Mouse (Mus musculus) midbrain, embryonic 12.5 days (tissue): ENCODE measurements around the gene Fscn2. TPM values are rescaled to one million over a fixed set of nuclear protein-coding genes. Genes with fewer than 3 reads are reported as not detected.

Experiments
- ATAC-seq: fragments of 200-750 bp; cut with Nextera tagmentation; 2 replicates; pipeline ENCODE4 v1.8.0; 2017; ENCODE audit warnings: low read depth, moderate TSS enrichment, moderate library complexity; ENCODE audit not compliant: low FRiP score
- H3K27ac ChIP-seq: fragments of 300-500 bp; sonication (generic); replicated peaks from 2 replicates; pipeline ENCODE4 v1.5.1; 2016; ENCODE audit warnings: mild to moderate bottlenecking
- H3K27me3 ChIP-seq: fragments of 300-500 bp; sonication (generic); 2 replicates; pipeline ENCODE4 v1.6.1; 2016; ENCODE audit warnings: mild to moderate bottlenecking
- H3K36me3 ChIP-seq: fragments of 300-500 bp; sonication (generic); 2 replicates; pipeline ENCODE4 v1.6.1; 2016
- H3K4me1 ChIP-seq: fragments of 300-500 bp; sonication (generic); 2 replicates; pipeline ENCODE4 v1.6.1; 2016
- H3K4me2 ChIP-seq: fragments of 300-500 bp; sonication (generic); replicated peaks from 2 replicates; pipeline ENCODE4 v1.6.1; 2016; ENCODE audit warnings: mild to moderate bottlenecking, moderate library complexity
- H3K4me3 ChIP-seq: fragments of 300-500 bp; sonication (generic); 2 replicates; pipeline ENCODE4 v1.5.1; 2016; ENCODE audit warnings: mild to moderate bottlenecking
- H3K9ac ChIP-seq: fragments of 300-500 bp; sonication (generic); replicated peaks from 2 replicates; pipeline ENCODE4 v1.6.1; 2016; ENCODE audit warnings: mild to moderate bottlenecking, moderate library complexity
- H3K9me3 ChIP-seq: fragments of 300-500 bp; sonication (generic); 2 replicates; pipeline ENCODE4 v1.6.1; 2016; ENCODE audit warnings: mild to moderate bottlenecking
- WGBS: fragments of 180-500 bp; shearing (Covaris S2); methylation state at CpG from one replicate; pipeline ENCODE4 v1.1.7; 2016; 5-methylcytosine and 5-hydroxymethylcytosine counted together
- polyA plus RNA-seq: library from polyadenylated mRNA; unstranded; fragments of >200 nt; fragmentation: Nextera tagmentation; extraction: Ambion mirVana; gene quantifications from 2 replicates; pipeline ENCODE4 v1.2.1, GENCODE M21; 2016

Gene Fscn2
- polyA plus RNA-seq, 1 experiment from 2014 or later, result 1.4 TPM

DNA sequence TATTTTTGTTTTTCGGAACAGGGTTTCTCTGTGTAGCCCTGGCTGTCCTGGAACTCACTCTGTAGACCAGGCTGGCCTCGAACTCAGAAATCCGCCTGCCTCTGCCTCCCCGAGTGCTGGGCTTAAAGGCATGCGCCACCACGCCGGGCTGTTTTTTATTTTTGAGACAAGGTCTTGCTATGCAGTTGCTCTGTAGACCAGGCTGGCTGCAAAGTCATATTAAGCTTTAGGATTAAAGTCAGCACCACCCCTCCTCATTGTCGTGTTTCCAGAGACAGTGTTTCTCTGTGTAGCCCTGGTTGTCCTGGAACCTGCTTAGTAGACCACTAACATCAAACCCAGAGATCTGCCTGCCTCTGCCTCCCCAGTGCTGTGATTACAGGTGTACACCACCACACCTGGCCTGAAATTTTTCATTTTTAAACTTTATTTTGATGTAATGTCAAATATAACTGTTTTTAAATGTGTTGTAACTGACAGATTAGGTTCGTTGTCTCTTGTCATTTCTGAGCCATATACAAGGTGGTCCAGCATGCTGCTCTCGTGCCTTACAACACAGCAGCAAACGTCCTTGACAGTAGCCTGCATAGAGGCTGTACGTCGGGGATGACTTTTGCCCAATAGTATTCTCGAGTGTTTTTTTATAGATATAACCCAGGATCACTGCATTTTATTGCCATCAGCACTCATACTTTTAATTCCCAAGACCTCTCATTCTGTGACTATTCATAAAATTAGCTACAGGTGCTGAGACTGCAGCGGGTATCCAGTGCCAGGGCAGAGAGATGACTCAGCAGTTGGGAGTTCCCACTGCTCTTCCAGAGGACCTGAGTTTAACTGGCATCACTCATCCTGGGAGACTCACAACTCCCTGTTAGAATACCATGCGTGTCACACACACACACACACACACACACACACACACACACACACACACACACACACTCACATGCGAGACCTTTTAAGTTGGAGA, 6.7 kb upstream of the Fscn2 start:
- Histone ChIP-seq H3K27ac (no peak overlapping the region), H3K4me3 (no peak overlapping the region), H3K36me3 (no peaks in the 10 kb centered on the region), H3K4me2 (no peak overlapping the region), H3K9ac (no peak overlapping the region), H3K9me3 (no peaks in the 10 kb centered on the region), H3K4me1 (peaks cover 54% of the 10 kb centered on the region), H3K27me3 (peaks cover 11% of the 10 kb centered on the region; the same call in 1 of the 2 replicates)
- WGBS, result 91% methylated on average over 17 of the region's 17 CpGs
- ATAC-seq, result no peak

- Histone ChIP-seq H3K4me2 (no peak overlapping the region), H3K27me3 (peaks cover 11% of the 10 kb centered on the region; the same call in 1 of the 2 replicates), H3K36me3 (no peaks in the 10 kb centered on the region), H3K27ac (no peak overlapping the region), H3K4me1 (peaks cover 45% of the 10 kb centered on the region), H3K4me3 (no peak overlapping the region), H3K9ac (no peak overlapping the region), H3K9me3 (no peaks in the 10 kb centered on the region)
- 85% methylated on average over 5 of the region's 5 CpGs for WGBS
- ATAC-seq, result no peak
These were observed 5.9 kb upstream of the Fscn2 start for GRCm38 (mm10) chr11:120355277-120356039.

DNA sequence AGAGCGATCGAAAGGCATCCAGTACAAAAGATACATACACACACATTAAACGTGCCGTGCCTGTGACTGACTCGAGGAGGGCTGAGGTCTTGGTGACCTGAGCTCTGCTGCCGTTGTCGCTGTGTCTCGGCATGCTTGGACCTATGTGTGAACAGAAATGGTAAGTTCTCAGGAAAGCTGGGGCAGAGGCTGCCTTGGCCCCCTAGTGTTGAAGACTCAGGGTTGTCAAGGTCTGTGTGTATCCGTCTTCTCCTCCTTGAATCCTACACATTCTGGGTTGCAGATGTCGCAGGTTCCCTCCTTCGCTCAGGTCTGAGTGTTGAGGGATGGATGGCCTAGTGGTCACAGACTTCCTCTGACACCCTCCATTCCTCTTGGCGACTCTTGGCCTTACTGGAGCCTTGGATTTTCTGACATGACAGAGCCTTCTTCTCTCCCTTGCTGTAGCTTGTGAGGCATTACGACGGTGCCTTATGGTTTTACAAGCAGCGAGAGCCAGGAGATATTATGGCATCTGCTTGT, 5.0 kb upstream of the Fscn2 start:
- no peak for ATAC-seq

DNA sequence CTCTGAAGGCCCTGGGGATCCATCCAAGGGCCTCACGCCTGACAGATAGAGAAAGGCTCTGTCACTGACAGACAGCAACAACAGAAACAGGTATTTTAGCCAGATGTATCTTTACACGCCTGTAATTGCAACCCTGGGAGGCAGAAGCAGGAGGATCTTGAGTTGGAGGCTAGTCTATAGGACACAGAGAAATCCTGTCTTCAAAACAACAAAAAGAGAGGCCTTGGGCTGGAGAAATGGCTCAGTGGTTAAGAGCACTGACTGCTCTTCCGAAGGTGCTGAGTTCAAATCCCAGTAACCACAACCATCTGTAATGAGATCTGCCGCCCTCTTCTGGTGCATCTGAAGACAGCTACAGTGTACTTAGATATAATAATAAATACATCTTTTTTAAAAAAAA, 4.4 kb upstream of the Fscn2 start:
- no peak overlapping the region for H3K4me2 ChIP-seq
- H3K9me3 ChIP-seq, result no peaks in the 10 kb centered on the region
- peak overlapping the region; percentile 90; the same call in 1 of the 2 replicates for H3K27ac ChIP-seq
- H3K9ac ChIP-seq, result no peak overlapping the region
- H3K27me3 ChIP-seq, result peaks cover 8% of the 10 kb centered on the region; the same call in 1 of the 2 replicates
- peaks cover 39% of the 10 kb centered on the region for H3K4me1 ChIP-seq
- ATAC-seq, result no peak
- H3K4me3 ChIP-seq, result no peak overlapping the region
- H3K36me3 ChIP-seq, result no peaks in the 10 kb centered on the region
- WGBS, result 88% methylated on average over 4 of the region's 4 CpGs

More for the DNA sequence above, 5.0 kb upstream of the Fscn2 start:
- Histone ChIP-seq H3K9me3 (no peaks in the 10 kb centered on the region), H3K9ac (no peak overlapping the region), H3K4me2 (no peak overlapping the region), H3K27me3 (peaks cover 11% of the 10 kb centered on the region; the same call in 1 of the 2 replicates), H3K4me1 (peaks cover 39% of the 10 kb centered on the region), H3K27ac (no peak overlapping the region), H3K4me3 (no peak overlapping the region), H3K36me3 (no peaks in the 10 kb centered on the region)
- 90% methylated on average over 15 of the region's 15 CpGs for WGBS

- peak overlapping the region; percentile 90 for H3K27ac ChIP-seq
- peak; percentile 73 for ATAC-seq
- peak overlapping the region; percentile 24 for H3K4me2 ChIP-seq
- H3K4me1 ChIP-seq, result peaks cover 34% of the 10 kb centered on the region
- no peaks in the 10 kb centered on the region for H3K36me3 ChIP-seq
- H3K9ac ChIP-seq, result peak overlapping the region; percentile 24; the same call in 1 of the 2 replicates
- H3K27me3 ChIP-seq, result peaks cover 5% of the 10 kb centered on the region; the same call in 1 of the 2 replicates
- 10% methylated on average over 10 of the region's 10 CpGs for WGBS
- no peak overlapping the region for H3K4me3 ChIP-seq
- H3K9me3 ChIP-seq, result no peaks in the 10 kb centered on the region
These were observed 3.4 kb upstream of the Fscn2 start for GRCm38 (mm10) chr11:120357791-120358401.

DNA sequence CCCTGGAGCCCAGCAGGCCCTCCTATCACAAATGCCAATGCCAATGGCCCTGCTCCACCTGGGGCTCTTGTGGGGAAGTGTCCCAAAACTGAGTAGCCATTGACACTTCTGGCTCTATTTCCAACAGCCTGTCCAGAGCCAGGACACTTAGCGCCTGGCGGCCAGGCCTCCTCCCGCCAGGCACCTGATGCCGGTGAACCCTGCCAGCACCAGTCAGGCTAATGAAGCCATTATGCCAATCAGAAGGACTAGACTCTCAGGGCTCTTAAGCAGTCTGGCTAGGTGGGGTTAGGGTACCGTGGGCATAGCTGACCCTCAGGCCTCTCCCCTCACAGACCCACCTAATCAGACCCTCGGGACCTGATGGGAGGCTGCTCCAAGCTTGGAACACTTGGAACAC, 1.9 kb upstream of the Fscn2 start:
- ATAC-seq, result no peak
- peaks cover 25% of the 10 kb centered on the region for H3K4me1 ChIP-seq

GRCm38 (mm10) chr11:120360062-120360461, 1.3 kb upstream of the Fscn2 start:
- H3K27ac ChIP-seq, result no peak overlapping the region

More for the DNA sequence above, 1.9 kb upstream of the Fscn2 start:
- Histone ChIP-seq H3K4me2 (no peak overlapping the region), H3K4me3 (no peak overlapping the region), H3K27ac (no peak overlapping the region; the same call in 1 of the 2 replicates), H3K9me3 (no peaks in the 10 kb centered on the region), H3K27me3 (no peaks in the 10 kb centered on the region; the same call in 1 of the 2 replicates), H3K9ac (no peak overlapping the region), H3K36me3 (no peaks in the 10 kb centered on the region)
- WGBS, result 85% methylated on average over 6 of the region's 6 CpGs

DNA sequence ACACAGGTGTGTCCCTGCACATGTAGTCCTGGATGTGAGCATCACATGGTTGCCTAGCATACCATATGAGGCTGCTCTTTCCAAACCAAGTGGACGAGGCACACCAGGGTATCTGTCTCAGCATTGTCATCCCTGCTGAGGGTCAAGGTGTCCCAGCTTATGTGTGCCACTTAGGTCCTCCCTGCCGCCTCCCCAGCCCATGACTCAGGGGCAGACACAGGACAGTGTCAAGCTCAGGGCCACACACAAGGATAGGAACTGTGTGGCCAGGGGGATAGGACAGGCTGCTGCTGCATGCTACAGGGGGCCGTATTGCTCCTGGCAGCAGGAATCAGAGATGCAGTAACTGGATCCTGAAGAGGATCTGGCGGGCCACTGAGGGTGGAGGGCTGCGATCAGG, 579 bp upstream of the Fscn2 start:
- Histone ChIP-seq H3K4me2 (no peak overlapping the region), H3K9me3 (no peaks in the 10 kb centered on the region), H3K27me3 (no peaks in the 10 kb centered on the region; the same call in 1 of the 2 replicates), H3K27ac (no peak overlapping the region), H3K9ac (no peak overlapping the region), H3K4me1 (peaks cover 25% of the 10 kb centered on the region), H3K36me3 (no peaks in the 10 kb centered on the region), H3K4me3 (no peak overlapping the region)
- no peak for ATAC-seq
- 76% methylated on average over 5 of the region's 5 CpGs for WGBS

More at GRCm38 (mm10) chr11:120360062-120360461, 1.3 kb upstream of the Fscn2 start:
- H3K4me2 ChIP-seq, result no peak overlapping the region
- H3K4me1 ChIP-seq, result peaks cover 25% of the 10 kb centered on the region
- no peaks in the 10 kb centered on the region for H3K36me3 ChIP-seq
- no peaks in the 10 kb centered on the region; the same call in 1 of the 2 replicates for H3K27me3 ChIP-seq
- no peaks in the 10 kb centered on the region for H3K9me3 ChIP-seq
- no peak for ATAC-seq
- no peak overlapping the region for H3K4me3 ChIP-seq
- peak overlapping the region; percentile 8; the same call in 1 of the 2 replicates for H3K9ac ChIP-seq
- 72% methylated on average over 8 of the region's 8 CpGs for WGBS

DNA sequence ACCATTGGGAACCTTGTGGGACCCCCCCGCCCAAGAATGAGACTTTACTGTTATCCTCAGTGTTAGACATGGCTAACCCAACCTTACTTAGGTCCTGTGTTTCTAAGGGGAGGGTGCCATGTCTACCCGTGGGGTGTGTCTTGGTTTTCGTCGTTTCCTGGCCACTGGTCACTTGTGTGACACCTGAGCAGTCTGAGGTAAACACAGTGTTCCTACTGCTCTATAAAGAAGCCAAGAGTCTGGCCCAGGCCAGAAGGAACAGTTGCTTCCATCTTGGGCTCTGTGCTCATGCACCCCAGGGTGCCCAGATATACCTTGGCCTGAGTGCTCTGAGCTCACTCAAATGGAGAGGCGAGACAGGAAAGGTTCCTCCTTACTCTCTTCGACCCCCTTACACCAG, 1.6 kb downstream of the Fscn2 start:
- 95% methylated on average over 6 of the region's 6 CpGs for WGBS
- Histone ChIP-seq H3K9ac (no peak overlapping the region), H3K4me2 (no peak overlapping the region), H3K9me3 (no peaks in the 10 kb centered on the region), H3K27ac (no peak overlapping the region), H3K36me3 (no peaks in the 10 kb centered on the region), H3K4me1 (peaks cover 27% of the 10 kb centered on the region), H3K27me3 (no peaks in the 10 kb centered on the region; the same call in 1 of the 2 replicates), H3K4me3 (no peak overlapping the region)
- ATAC-seq, result no peak

DNA sequence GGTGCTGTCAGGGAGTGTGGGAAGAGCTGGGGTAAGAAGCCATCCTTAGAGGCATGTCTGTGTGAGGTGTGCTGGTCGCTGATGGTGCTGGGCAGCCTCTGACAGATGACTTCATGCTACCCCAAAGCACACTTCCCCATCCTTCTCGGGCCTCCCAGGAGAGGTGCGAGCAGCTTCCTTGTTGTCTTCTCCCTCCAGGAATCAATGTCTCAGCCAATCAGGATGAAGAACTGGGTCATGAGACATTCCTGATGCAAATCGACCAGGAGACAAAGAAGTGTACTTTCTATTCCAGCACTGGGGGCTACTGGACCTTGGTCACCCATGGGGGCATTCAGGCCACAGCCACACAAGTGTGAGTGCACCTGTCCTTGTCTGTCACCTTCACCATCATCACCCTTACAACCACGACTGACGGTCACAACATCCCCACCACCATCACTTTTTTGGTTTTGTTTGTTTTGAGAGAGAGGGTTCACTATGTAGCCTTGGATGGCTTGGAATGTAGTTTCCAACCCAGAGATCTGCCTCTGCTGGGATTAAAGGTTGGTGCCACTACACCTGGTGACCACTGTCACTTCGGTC, 5.2 kb downstream of the Fscn2 start:
- Histone ChIP-seq H3K9ac (no peak overlapping the region), H3K4me3 (no peak overlapping the region), H3K27me3 (no peaks in the 10 kb centered on the region; the same call in 1 of the 2 replicates), H3K27ac (peak overlapping the region; percentile 15; the same call in 1 of the 2 replicates), H3K4me1 (peaks cover 15% of the 10 kb centered on the region), H3K4me2 (0 out of 2 replicates have a peak overlapping the region, but pooled peaks have one; percentile 5), H3K36me3 (peaks cover 24% of the 10 kb centered on the region), H3K9me3 (no peaks in the 10 kb centered on the region)
- 29% methylated on average over 7 of the region's 7 CpGs for WGBS
- no peak for ATAC-seq

DNA sequence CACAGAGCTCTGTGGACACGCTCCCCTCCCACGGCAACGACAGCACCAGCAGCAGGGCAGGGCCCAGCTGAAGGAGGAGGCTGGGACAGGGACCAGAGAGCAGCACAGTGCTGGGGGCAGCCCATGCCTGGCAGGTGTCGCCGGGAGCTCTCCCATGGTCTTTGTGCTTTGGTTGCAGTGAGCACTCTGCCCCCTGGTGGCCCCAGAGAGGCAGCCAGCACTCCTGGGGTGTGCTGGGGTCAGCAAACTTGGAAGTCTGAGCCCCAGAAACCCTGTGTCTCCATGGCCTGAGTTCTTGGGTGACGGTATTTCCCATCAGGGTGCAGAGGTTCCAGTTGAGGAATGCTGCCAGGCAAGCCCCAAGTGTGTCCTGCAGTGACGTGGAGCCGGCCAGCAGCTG, 8.3 kb downstream of the Fscn2 start:
- Histone ChIP-seq H3K27ac (no peak overlapping the region; the same call in 1 of the 2 replicates), H3K27me3 (no peaks in the 10 kb centered on the region), H3K36me3 (peaks cover 56% of the 10 kb centered on the region), H3K9ac (0 out of 2 replicates have a peak overlapping the region, but pooled peaks have one; percentile 20), H3K4me1 (peaks cover 15% of the 10 kb centered on the region), H3K4me2 (no peak overlapping the region), H3K9me3 (no peaks in the 10 kb centered on the region), H3K4me3 (no peak overlapping the region)
- peak; percentile 78 for ATAC-seq
- WGBS, result 34% methylated on average over 8 of the region's 8 CpGs
